Comparison of ENCODE assay signal across 8 mouse cellular contexts in the genomic region with DNA sequence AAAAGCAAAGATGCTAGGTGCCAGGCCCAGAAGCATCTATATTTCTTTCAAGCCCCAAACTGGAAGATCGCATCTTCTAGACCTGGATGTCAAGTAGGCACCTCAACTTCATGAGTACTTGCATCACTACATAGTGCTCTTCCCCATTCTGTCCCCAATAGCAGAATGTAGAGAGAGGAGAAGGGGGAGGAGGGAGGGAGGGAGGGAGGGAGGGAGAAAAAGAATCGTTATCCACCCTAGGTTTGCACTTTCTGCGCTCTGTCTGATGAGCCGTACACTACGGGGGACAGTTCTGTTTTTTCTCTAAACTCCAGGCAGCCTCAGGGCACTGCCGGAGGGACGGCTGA. TPM values are rescaled to one million over a fixed set of nuclear protein-coding genes. Genes with fewer than 3 reads are reported as not detected.
DNase-seq lines count a peak whose midpoint lies in the region; ATAC-seq lines count a peak whose summit lies in the region.

A gene (plus strand): TSS at position 295 of the 347 bp plus-strand sequence.

- peak within 1 kb of the TSS; percentile 74 for H3K27ac ChIP-seq in neural tube, embryonic 11.5 days (ENCODE audit: low read depth, low read length)
- H3K27ac ChIP-seq in embryonic facial prominence, embryonic 15.5 days (replicated peaks) = peak within 1 kb of the TSS; percentile 82
- peak within 1 kb of the TSS; percentile 87 for H3K27ac ChIP-seq in hindbrain, embryonic 15.5 days (replicated peaks)
- peak within 1 kb of the TSS; percentile 39; the same call in 1 of the 2 replicates for H3K27ac ChIP-seq in liver, embryonic 15.5 days (replicated peaks)

- peak within 1 kb of the TSS; percentile 85 for H3K4me3 ChIP-seq in neural tube, embryonic 11.5 days (ENCODE audit: low read depth, low read length)
- H3K4me3 ChIP-seq in embryonic facial prominence, embryonic 15.5 days (replicated peaks) = peak within 1 kb of the TSS; percentile 82
- peak within 1 kb of the TSS; percentile 71 for H3K4me3 ChIP-seq in hindbrain, embryonic 15.5 days
- H3K4me3 ChIP-seq in liver, embryonic 15.5 days (replicated peaks) = peak within 1 kb of the TSS; percentile 78

- WGBS in neural tube, embryonic 11.5 days = 7% methylated on average over 7 of the region's 7 CpGs
- WGBS in embryonic facial prominence, embryonic 15.5 days = 16% methylated on average over 7 of the region's 7 CpGs
- 11% methylated on average over 7 of the region's 7 CpGs for WGBS in hindbrain, embryonic 15.5 days
- 8% methylated on average over 7 of the region's 7 CpGs for WGBS in liver, embryonic 15.5 days (ENCODE audit: insufficient replicate concordance)

- H3K4me2 ChIP-seq in neural tube, embryonic 11.5 days (ENCODE audit: low read depth) = peak within 1 kb of the TSS; percentile 80
- peak within 1 kb of the TSS; percentile 87 for H3K4me2 ChIP-seq in embryonic facial prominence, embryonic 15.5 days (replicated peaks)
- peak within 1 kb of the TSS; percentile 71 for H3K4me2 ChIP-seq in hindbrain, embryonic 15.5 days
- H3K4me2 ChIP-seq in liver, embryonic 15.5 days = peak within 1 kb of the TSS; percentile 89

- no peak for DNase-seq in neural tube, embryonic 11.5 days (ENCODE audit: low spot score)
- no peak for DNase-seq in neural tube, embryonic 10.5 days (ENCODE audit: extremely low spot score, low spot score)
- DNase-seq in thymus, adult 18-20 months = no peak
- no peak for DNase-seq in urinary bladder, postnatal 14 days (ENCODE audit: low spot score)
- DNase-seq in cerebellum, adult 18-20 months = no peak

- H3K9ac ChIP-seq in neural tube, embryonic 11.5 days (ENCODE audit: low read length) = peak within 1 kb of the TSS; percentile 93
- peak within 1 kb of the TSS; percentile 80 for H3K9ac ChIP-seq in embryonic facial prominence, embryonic 15.5 days
- peak within 1 kb of the TSS; percentile 79 for H3K9ac ChIP-seq in hindbrain, embryonic 15.5 days
- H3K9ac ChIP-seq in liver, embryonic 15.5 days = peak within 1 kb of the TSS; percentile 72

- ATAC-seq in neural tube, embryonic 11.5 days (ENCODE audit: insufficient read depth, low FRiP score, low TSS enrichment) = peak; percentile 83
- ATAC-seq in embryonic facial prominence, embryonic 15.5 days (ENCODE audit: insufficient number of reproducible peaks, low FRiP score, low TSS enrichment, low read depth) = peak; percentile 55
- peak; percentile 86 for ATAC-seq in hindbrain, embryonic 15.5 days (ENCODE audit: low FRiP score, low read depth)
- peak; percentile 68 for ATAC-seq in liver, embryonic 15.5 days (ENCODE audit: insufficient read depth)

- H3K27me3 ChIP-seq in neural tube, embryonic 11.5 days (ENCODE audit: control insufficient read depth, insufficient read depth, low read length) = no peaks in the 10 kb centered on the region
- no peaks in the 10 kb centered on the region for H3K27me3 ChIP-seq in embryonic facial prominence, embryonic 15.5 days
- no peaks in the 10 kb centered on the region for H3K27me3 ChIP-seq in hindbrain, embryonic 15.5 days
- no peaks in the 10 kb centered on the region for H3K27me3 ChIP-seq in liver, embryonic 15.5 days

- H3K36me3 ChIP-seq in neural tube, embryonic 11.5 days (ENCODE audit: control insufficient read depth, insufficient read depth, low read length) = no peaks in the 10 kb centered on the region
- H3K36me3 ChIP-seq in embryonic facial prominence, embryonic 15.5 days = no peaks in the 10 kb centered on the region
- H3K36me3 ChIP-seq in hindbrain, embryonic 15.5 days = no peaks in the 10 kb centered on the region
- H3K36me3 ChIP-seq in liver, embryonic 15.5 days (replicated peaks) = no peaks in the 10 kb centered on the region

- H3K9me3 ChIP-seq in neural tube, embryonic 11.5 days (ENCODE audit: control insufficient read depth, low read length) = no peaks in the 10 kb centered on the region
- no peaks in the 10 kb centered on the region for H3K9me3 ChIP-seq in embryonic facial prominence, embryonic 15.5 days (replicated peaks)
- H3K9me3 ChIP-seq in hindbrain, embryonic 15.5 days = no peaks in the 10 kb centered on the region
- no peaks in the 10 kb centered on the region for H3K9me3 ChIP-seq in liver, embryonic 15.5 days (replicated peaks)

- no peaks in the 10 kb centered on the region for H3K4me1 ChIP-seq in neural tube, embryonic 11.5 days (ENCODE audit: control insufficient read depth, insufficient read depth, low read length)
- H3K4me1 ChIP-seq in embryonic facial prominence, embryonic 15.5 days = peaks cover 11% of the 10 kb centered on the region; the same call in 1 of the 2 replicates
- peaks cover 14% of the 10 kb centered on the region for H3K4me1 ChIP-seq in hindbrain, embryonic 15.5 days (replicated peaks)
- H3K4me1 ChIP-seq in liver, embryonic 15.5 days (replicated peaks) = peaks cover 12% of the 10 kb centered on the region

RNA-seq across cellular contexts. Expression of the gene that starts here (rescaled TPM):
- polyA plus RNA-seq in neural tube, embryonic 11.5 days (2014; fragmentation: Nextera tagmentation; extraction: Ambion mirVana) = 17.5 and 19.2 TPM in 2 replicates
- polyA plus RNA-seq in embryonic facial prominence, embryonic 15.5 days (2015; fragmentation: Nextera tagmentation; extraction: Ambion mirVana) = 13.2 and 14.2 TPM in 2 replicates
- 22.8 and 26.7 TPM in 2 replicates for polyA plus RNA-seq in hindbrain, embryonic 15.5 days (2015; fragmentation: Nextera tagmentation; extraction: Ambion mirVana)
- 2.6 and 3.1 TPM in 2 replicates for polyA plus RNA-seq in liver, embryonic 15.5 days (2015; fragmentation: Nextera tagmentation; extraction: Ambion mirVana)
